Mouse (Mus musculus) mouse embryonic stem cell (cell line): ENCODE measurements around the gene 1700010I14Rik.

ENCODE experiments used
- in situ Hi-C, 2 experiments: fragments of 300-500 bp; cut with MboI; formaldehyde crosslinking; loops; 1 replicate in 1 of 2; 3 replicates in 1 of 2; pipeline ENCODE4 v1.14.3; 2019 to 2020; ENCODE audit warnings: low sequenced_read_pairs in 2 of 2, low pct_unique_long_range_greater_than_20kb in 1 of 2, mixed read lengths in 1 of 2; ENCODE audit not compliant: unreplicated experiment in 1 of 2

Gene 1700010I14Rik

DNA sequence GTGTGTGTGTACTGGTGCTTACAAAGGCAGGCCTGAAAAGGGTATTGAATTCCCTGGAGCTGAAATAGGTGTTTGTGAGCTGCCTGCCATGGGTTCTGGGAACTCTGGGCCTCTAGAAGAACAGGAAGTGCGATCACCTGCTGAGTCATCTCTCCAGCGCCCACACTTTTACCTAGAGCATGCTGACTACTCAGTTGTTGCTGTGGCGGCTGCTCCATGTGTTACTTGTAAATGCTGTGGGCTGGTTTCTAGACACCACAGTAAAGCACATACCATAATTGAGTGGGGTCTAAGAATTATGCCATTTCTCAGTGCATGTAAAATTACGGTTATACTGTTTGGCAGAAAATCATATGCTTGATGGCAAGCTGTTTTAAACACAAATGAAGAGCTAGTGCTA is 14.3 kb downstream of the 1700010I14Rik start:
- in situ Hi-C loops: no loop called here

DNA sequence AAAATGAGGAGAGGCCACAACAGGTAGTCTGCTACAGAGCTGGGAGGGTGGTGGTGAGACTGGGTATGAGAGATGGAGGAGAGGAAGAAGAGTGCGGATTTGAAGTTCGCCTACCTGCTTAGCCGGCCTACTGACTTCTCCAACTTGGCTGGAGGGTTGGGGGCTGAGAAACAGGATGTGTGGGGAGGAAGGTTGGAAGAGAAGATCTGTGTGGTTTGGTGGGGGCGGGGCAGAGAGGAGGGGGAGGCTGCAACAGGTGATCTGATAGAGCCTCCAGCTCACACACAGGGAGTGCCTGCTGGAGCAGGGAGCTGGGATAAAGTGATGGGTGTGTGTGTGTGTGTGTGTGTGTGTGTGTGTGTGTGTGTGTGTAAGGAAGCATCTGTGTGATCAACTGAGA is 16.4 kb downstream of the 1700010I14Rik start:
- in situ Hi-C loops: no loop called here

- in situ Hi-C loops: loop anchor here in 1 of 2 experiments (5.0 kb wide), 1 partner anchor 134 kb away; no protein-coding TSS in a partner anchor
Measured at GRCm38 (mm10) chr17:9023198-9023942, 35.2 kb downstream of the 1700010I14Rik start.

GRCm38 (mm10) chr17:9030181-9030580 is 42.0 kb downstream of the 1700010I14Rik start:
- in situ Hi-C loops: loop anchor here in 1 of 2 experiments (5.0 kb wide), 1 partner anchor 122 kb away; no protein-coding TSS in a partner anchor

DNA sequence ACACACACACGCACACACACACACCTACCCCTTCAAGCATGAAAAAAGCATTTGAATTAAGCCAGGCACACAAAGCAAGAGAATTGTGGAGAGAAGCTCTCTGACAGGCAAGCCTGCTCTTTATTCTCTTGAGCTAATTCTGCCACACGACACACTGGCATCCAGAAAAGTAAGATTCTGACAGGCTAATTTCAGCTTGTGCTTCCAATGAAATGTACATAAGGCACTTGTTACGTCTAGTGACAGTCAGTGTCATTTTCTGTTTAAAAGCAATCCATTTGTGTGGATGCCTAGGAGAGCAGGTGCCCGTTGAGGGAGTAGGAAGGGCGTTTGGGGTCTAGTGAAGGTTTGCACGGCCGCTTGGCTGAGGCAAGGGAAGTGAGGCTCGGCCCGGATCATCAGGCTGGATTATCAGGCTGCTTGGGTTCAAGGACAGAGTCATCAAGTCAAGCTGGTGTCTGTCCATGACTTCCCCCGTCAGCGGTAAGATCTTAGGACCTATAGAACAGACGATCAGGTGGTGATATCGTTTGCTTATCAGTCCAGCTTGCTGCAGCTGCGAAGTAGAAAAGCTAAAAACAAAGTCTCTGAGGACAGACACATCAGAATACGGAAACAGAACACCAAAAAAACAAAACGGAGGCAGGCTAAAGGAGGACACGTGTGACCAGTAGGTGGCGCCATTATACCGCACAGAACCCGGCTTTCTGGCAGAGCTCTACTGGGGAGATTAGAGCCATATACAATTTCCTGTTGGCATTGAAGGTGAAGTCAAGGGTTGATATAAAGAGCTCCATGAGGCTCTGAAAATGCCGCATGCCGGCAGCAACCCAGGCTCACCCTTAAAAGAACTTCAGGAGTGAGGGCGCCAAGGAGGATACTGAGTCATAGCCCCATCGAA is 43.4 kb downstream of the 1700010I14Rik start:
- in situ Hi-C loops: loop anchor here in 1 of 2 experiments (5.0 kb wide), 1 partner anchor 121 kb away; no protein-coding TSS in a partner anchor

- in situ Hi-C loops: loop anchor here in 1 of 2 experiments (5.0 kb wide), 1 partner anchor 120 kb away; no protein-coding TSS in a partner anchor
Measured at GRCm38 (mm10) chr17:9032362-9033044, 44.4 kb downstream of the 1700010I14Rik start.

GRCm38 (mm10) chr17:9033511-9033910 is 45.4 kb downstream of the 1700010I14Rik start:
- in situ Hi-C loops: loop anchor here in 1 of 2 experiments (5.0 kb wide), 1 partner anchor 119 kb away; no protein-coding TSS in a partner anchor

- in situ Hi-C loops: no loop called here
Measured at GRCm38 (mm10) chr17:9035561-9036348, 47.6 kb downstream of the 1700010I14Rik start.

- in situ Hi-C loops: no loop called here
Measured at GRCm38 (mm10) chr17:9042723-9043122, 54.6 kb downstream of the 1700010I14Rik start.

DNA sequence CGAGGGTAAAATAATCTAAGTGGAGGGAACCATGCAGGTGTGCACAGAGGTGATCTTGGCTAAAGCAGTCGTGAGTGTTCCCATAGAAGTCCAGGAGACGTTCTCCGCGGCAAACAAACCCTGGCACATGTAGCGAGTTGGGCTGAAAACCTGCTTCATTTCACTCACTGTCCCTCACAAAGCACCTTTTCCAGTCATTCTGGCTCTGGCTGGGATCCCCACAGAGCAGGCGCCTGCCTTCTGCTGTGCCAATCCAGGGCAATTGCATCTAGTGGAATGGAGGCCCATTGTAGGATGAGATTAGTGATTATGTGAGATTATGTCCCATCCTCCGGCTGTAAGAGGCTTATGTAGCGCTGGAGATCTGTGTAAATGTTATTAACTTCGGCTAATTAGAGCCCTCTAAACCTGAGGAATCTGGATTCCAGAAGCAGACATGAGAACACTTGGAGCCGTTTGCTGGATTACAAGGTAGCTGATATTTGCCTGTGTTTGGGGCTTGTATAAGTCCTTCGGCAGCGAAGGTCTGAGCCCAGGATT is 64.4 kb downstream of the 1700010I14Rik start:
- in situ Hi-C loops: no loop called here

GRCm38 (mm10) chr17:9059360-9059932 is 71.3 kb downstream of the 1700010I14Rik start:
- in situ Hi-C loops: no loop called here
